Mouse (Mus musculus): Measurements from ENCODE around the gene Casz1. TPM values are rescaled to one million over a fixed set of nuclear protein-coding genes. Genes with fewer than 3 reads are reported as not detected.

The Casz1 gene
- total RNA-seq, 1 experiment from 2014 or later, result 7.0 TPM

DNA sequence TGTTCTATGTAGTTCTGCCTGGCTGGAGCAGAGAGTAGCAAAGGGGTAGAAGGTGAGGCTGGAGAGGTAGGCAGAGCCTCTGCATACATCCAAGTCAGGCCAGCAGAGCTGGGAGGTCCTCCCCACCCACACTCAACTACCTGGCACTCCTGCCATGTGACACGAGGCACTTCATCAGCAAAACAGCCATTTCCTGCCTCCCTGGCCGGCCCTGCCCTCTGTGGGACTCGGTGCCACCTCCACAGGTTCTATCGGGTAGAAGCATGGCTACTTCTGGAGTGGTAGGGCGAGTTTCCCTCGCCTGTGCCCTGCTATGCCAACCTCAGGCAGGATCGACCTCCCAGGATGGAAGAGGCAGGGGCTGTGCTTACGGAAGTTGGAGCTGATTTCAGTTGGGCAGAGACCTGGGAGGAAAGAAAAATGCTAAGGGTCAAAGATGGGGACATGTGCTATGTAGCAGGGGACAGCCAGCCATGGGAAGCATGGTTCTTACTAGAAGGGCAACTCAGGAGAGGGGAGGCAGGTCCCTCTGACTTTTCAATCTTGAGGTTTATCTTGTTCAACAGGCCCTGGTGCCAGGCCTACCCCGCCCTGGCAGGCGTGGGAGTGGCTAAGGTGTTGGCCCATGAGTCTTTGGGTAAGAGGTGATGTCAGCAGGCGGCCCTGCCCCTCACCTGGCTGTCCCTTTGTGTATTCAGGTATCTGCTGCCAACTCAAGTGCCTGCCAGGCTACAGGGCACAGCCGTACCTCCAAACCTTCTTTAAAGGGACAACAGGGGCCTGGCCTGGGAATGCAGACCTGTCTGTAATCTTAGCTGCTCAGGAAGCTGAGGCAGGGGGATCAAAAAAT lies 6.5 kb upstream of the Casz1 start:
- no peak for DNase-seq

DNA sequence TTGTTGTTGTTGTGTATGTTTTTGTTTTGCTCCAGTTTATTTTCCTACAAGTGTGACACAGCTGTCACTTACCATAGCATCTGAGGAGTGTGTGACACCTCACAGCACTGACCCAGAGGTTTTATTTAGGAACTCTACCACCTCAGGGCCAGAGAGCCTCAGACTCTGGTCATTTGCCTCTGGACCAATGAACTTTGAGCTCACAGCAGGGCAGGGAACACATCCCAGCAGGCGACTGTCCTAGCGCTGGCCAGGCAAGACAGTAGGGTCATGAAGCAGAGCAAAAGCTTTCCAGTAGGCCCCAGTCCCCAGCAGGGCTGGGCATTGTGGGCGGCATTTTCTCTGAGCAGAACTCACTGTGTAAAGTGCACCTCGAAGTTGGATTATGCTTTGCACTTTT lies 1.2 kb upstream of the Casz1 start:
- DNase-seq, result no peak

DNA sequence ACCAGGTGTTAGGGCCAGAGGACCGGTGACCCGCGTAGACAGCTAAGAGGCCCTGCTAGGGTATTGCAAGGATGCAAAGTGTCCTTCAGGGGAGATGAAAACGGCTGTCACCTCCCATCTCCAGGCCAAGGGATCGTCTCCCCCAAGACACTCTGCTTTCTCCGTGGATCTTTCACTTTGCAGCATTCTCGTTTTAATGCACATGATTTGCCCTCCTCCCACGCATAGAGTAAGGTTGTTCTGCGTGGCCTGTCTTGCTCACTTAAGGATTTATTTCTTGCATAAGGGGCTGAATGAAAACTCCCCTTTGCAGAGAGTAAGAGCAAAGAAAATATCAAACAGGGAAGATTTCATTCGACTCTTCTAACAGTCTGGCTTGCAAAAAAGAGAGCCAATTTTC lies 593 bp upstream of the Casz1 start:
- no peak for DNase-seq

DNA sequence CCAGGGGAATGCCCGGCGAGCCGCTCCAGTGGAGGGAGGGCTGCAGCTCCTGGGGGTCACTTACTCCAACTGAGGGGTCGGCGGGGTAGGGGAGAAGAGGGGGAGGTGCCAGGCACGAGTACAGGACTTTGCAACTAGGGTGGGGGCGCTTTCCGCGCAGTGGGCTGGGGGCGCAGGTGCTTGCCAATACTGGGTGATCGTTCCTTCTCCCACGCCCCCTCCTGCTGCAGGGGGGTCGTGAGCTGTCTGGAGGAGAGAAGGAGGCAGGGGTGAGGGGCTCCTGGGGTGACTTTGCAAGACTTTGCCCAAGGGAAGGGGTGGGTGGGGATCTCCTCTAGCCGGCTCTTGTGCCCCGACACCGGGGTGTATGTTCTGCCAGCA lies 541 bp downstream of the Casz1 start:
- no peak for DNase-seq

DNA sequence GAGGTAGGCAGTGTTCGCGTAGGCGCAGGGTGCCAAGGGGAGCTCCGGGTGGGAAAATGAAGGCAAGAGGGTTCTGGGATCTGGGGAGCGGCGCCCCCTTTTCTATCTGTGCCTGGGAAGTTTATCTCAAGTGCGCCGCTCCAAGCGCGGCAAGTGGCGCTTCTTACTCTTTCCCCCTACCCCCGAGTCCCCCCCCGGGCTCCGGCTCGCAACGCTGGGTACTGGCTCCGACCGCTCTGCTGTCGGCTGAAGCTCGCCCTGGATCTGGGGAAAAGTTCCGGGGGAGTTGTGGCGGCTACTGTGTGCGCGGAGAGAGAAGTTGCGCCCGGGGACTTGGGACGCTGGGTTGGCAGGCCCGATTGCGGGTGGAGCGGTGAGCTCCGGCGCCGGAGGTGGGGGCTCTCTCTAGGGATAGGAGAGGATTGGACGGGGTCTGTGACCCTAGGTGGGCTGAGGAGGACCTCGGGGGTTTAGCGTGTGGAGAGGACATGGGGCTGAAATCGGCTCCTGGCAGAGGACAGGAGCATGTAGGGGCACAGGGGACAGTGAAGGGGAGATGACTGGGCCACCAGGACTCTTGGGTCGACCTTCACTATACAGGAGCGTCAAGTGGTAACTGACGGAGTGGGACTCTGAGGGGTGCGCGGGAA lies 1.1 kb downstream of the Casz1 start:
- DNase-seq, result peak; percentile 49

DNA sequence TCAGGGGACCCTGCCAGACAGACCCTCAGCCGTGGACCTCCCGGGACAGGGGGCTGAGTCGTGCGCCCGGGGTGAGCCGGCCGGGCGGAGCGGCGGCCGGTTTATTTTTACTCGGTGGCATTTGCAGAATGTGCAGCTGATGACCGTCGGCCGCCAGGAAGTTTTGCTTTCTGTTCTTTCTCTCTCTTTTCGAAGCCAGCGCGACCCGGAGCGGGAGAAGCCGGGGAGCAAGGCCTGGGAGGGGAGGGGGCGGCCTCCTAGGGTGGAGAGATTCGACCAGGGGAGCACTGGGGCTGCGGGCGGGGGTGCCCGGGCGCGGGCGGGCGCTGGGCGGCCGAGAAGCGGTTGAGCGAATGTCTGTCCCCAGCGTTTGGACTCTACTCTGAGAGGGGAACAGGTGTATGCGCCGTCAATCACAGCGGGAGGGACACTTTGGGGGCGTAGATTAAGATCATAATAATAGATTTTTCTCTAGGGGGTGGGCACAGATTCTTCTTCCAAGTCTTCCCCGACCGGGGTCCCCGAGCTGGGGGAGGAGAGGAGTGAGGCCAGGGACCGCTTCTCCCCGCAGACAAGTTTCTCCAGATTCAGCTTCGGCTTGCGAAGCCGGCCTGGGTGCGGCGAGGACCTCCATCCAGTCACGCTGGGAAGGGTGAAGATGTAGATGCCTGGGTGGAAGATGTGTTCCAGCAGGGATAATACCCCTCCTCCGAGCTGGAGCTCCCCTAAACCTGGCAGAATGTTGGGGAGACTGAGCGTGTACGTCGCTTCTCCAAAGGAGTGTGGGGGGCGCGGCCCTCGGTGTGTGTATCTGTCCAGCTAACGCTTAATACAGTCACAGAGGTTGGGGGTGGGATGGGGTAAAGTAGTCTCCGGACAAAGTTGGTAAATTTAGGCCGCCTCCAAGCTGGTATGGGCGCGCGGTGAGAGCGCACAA lies 1.9 kb downstream of the Casz1 start:
- DNase-seq, result peak; percentile 39

DNA sequence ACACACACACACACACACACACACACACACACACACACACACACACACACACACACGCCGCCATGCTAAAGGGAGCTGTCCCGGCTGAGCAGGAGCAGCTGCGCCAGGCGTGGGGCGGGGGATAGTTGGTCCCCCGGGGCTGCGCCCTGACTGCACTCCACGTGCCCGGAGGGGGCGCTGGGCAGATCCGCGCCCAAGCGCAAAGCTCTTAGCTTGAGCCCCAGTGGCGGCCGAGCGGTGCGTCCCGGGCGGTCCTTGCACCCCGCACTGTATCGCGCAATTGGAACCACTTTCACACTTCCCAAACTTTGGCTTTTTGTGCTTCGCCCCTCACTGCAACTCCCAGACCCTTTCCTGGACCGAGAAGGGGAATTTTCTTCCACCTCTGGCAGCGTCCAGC lies 2.6 kb downstream of the Casz1 start:
- DNase-seq, result peak; percentile 66

DNA sequence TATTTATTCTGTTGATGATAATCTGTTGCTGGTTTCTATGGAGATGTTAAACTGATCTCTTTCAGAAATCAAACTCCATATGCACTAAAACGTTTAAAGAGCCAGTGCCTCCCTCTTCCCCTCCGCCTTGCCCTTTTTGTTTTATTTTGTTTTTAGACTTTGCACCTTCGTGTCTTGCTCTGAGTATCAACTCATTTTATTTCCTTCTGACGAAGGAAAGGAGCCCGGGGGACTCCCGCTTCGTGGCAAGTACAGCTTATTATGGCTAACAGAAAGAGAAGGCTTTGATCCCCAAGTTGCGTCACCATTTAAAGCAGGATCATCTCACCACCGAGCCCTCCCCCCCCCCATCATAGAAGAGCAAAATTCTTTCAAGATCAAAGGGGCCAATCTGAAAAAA lies 3.2 kb downstream of the Casz1 start:
- DNase-seq, result no peak

DNA sequence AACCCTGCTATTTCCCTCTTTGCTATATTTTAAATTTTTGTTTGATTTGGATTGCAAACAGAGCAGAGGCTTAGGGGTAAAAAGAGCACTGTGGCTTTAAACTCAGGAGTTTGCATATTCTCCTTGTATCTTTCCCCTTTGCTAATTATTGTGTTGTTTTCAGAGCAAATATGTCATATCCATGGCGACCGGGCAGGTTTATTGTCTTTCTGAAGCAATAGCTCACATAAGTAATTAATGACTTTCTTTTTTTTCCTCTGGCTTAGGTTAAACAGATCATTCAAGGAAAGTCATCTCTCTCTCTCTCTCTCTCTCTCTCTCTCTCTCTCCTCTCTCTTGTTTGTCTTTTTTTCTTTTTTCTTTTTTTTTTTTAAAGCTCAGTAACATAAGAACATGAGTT lies 4.6 kb downstream of the Casz1 start:
- no peak for DNase-seq

DNA sequence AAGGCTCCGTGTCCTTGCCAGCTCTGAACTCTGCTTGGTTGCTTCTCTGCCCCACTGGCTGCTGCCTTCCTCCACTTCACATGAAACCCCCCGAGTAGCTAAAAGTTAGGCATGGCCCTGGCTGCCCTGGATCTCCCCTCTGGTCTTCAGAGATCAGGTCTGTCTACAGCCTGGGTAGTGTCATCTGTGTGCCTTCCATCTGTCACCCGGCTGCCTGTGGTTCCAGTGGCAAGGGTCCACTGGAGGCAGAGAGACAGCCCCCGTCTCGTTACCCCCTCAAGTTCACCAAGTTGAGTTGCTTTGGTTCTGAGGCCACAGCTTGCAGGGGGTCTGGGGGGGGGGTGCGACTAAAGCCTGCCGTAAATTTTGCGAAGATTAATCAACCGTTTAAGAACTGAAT lies 6.5 kb downstream of the Casz1 start:
- DNase-seq, result no peak

DNA sequence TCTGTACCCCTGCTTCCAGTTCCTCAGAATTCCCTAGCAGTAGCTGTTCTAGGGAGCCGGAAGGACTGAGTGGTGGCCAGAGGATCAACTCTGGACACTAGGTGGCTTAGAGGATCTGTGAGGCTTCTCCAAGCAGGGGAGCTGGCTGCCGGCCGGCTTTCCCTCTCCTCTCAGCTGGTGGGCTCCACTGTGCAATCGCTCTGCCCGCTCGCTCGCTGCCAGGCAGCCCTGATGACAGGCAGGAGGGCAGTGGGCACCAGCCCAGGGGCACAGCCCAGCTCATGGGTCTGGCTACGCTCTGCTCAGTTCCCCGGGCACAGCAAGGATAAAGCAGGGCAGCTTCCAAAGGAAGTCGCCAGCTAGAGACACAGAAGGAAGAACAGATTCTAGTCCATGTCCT lies 7.7 kb downstream of the Casz1 start:
- DNase-seq, result peak; percentile 37

DNA sequence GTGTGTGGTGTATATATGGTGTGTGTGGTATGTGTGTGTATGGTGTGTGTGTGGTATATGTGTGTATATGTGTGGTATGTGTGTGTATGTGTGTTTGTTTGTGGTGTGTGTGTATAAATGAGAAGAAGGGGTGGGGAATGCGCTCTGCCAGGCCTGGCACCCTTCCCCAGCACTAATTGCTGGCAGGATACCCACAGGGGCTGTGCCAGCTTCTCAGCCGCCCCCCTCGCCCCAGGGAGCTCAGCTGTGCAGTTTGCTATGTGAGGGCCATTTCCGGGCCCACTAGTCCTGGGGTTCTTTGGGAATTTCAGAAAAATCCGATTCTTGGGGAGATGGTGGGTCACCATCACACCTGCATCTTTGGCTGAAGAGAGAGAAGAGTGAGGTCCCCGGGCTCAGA lies 9.0 kb downstream of the Casz1 start:
- DNase-seq, result no peak

DNA sequence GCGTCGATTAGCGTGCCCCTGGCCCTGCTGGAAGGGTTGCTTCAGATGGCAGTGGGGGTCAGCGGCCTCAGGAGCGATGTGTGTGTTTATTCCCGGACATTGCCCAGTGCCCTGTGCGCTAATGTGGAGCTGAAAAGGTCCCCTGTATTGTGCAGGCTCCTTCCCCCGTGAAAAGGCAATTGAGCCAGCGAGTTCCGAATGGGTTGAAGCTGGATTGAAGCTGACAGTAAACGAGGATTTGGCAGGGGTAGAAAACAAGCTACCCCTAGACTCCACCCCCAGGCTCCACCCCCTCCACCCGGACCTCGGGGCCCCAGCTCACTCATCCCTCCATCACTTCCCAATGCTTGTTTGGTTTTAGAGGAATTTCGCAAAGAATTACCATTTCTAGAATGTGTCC lies 12.3 kb downstream of the Casz1 start:
- DNase-seq, result no peak

DNA sequence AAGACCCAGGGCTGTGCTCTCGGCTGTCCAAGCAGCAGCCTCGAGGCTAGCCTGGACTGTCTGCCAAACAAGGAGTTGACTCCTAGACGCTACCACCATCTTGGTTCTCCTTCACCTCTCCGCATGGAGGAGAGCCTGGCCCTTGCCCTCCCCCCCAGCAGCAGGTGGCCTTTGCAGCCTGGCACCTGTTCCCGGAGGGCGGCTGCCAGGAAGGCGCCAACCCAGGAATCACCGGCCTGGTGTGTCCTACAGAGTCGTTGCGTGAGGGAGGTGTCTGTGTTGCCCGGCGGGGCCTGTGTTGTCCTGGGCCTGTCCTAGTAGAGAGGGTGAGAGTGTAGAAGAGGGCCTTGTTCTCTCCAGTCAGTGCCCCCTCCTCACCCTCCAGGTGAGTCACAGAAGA lies 13.9 kb downstream of the Casz1 start:
- DNase-seq, result no peak

DNA sequence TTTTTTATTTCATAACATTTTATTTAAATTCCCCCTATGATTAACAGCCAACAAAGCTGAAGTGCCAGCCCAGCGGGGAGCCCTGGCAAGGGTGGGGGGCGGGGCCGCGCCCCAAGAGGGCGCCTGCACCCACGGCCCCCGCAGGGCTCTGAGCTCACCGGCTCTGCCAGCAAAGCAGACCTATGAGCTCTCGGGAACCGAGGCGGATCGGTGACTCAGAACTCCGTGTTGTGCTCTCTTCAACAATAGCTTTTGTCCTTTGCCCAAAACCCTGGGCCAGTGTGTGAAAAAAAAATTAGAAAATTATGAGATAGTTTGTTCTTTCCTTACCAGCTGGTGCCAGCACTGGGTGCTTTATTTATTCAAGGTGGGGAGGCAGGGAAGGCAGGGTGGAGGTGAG lies 15.9 kb downstream of the Casz1 start:
- peak; percentile 52 for DNase-seq

DNA sequence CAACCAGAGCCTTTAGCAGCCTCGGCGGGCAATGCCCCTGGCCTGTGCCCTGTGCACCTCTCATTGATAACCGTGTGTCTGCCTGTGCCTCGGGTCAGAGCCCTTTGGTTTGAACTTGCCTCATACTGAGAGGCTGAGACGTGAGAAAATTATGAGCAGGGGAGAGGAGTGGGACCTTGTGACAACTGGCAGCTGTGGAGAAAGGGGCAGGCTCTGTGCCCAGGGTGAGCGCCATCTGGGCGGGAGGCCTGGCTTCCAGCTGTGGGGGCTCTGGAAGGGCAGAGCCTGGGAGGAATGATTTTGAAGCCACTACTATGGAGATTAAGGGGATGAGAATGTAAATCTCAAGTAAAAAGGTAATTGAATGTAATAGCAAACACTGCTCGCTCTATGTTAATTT lies 19.1 kb downstream of the Casz1 start:
- no peak for DNase-seq

DNA sequence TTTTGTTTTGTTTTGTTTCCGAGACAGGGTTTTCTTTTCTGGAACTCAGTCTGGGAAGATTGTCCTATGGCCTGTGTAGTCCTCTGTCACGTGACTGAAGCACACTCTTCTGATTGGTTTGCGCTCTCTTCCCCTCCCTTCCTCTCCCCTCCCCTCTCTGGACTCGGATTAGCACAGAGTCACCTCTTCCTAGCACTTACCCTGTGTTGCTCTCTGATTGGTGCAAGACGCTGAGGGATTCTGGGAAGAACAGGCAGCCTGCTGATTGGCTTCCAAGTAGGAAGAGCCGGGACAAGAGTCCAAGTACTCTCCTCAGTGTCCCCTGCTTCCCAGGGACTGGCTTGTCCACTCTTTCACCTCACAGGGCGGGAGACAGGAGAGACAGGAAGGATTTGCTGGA lies 26.1 kb downstream of the Casz1 start:
- DNase-seq, result no peak

DNA sequence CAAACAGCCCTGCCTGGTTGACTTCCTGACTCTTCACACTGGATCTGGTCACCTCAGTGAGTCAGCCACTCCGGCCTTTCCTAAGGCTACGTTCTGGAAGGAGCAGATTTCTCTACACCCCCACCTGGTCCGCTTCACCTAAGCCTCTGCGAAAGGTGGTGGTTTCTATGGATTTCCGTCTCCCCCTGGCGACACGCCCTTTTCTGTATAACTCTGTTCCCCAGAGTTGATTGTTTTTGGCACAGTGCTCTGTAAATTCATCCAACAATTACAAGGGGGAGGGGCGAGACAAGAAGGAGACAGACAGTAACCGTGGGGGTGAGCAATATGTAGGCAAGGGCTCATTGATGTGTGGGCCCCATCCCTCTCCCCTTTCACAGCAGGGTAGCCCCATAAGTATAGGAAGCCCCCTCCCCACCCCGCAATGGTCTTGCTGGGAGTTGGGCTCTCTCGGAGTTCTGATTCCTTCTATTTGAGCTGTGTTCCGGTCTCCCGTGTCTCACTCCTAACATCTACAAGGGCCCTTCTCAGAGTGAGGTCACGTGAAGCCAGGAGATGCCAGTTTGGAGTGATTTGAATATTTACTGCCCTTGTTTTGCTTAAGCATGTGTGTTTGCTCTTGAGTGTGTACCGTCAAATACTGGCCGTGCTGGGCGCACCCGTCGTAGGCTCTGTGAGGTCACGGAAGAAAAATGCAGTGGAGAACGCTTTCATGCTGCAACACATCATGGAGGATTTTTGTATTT lies 29.2 kb downstream of the Casz1 start:
- DNase-seq, result no peak

DNA sequence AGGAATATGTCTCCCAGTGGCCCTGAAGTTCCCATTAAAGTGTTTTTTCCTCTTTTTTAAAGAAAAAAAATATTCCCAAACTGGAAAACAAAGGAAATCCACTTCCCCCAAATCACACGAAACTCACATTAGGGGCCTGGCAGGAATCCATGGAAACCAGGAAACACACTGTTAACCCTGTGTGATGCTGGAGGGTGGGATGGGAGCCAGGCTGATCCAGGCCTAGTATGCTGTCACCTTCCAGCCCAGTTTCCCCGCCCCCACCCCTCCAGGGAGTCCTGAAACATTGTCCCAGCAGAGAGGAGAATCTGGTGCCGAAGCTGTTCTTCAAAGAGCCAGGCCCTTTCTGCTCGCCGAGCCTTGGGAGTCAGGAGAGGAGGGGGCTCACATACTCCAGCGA lies 32.2 kb downstream of the Casz1 start:
- peak; percentile 43 for DNase-seq

DNA sequence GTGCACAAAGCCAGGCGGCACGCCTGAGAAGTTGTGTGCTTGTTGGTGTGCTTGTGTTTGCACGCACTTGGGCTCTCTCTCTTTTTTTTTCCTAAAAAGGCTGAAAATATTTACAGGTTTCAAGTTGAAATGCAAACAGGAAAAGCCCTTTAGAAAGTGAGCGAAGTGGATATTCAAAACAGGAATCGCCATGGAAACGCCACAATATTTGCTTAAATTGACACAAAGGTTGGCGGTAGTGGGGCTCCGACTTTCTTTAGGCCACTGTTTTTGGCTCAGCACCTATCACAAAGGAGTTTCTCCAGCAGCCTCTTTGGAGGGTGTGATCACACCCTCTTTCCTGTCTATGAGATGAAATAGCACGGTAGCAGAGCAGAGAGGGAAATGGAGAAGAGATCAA lies 32.8 kb downstream of the Casz1 start:
- DNase-seq, result no peak

DNA sequence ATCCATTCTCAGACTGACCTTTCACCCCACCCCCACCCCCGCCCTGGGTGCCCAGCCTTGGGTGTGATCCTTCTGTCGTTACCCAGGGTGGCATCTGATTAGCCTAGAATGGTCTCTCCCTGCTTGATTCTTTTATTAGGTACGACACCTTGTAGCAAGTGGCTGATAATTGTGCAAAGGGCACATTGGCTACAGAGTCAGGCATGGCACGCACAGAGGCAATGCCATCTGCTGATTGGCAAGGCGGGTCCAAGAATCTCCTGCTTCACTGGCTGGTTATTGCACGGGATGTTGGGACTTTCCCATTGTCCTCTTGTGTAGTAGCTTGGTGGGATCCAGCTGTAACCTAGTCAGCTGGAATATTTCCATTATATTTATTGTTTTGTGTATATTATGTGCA lies 33.4 kb downstream of the Casz1 start:
- DNase-seq, result no peak

DNA sequence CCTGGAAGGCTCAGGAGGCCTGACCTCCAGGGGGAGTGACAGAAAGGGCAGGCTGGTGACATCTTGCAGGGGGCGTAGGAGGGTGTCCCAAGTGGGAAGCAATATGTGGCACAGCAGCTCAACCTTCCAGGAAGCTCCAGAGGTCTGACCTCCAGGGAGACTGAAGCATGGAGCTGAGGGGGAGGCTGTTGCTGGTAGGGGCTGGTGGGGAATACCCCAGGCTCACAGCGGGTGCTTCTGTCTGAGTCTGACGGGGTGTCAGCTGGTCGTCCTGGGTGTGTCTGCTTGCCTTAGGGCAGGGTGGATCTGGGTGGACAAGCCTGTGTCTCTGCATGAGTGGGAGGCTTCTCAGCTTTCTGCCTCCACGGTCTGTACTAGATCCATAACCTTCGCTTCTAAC lies 38.1 kb downstream of the Casz1 start:
- DNase-seq, result no peak

Measured in adrenal gland, postnatal 14 days (tissue).